Mouse (Mus musculus) MEL (cell line): ENCODE data around the gene Hspa4l. TPM values are rescaled to one million over a fixed set of nuclear protein-coding genes. Genes with fewer than 3 reads are reported as not detected.
A peak's percentile ranks its signal among the peaks of the same experiment; 100 is the strongest.

Source experiments
- DNase-seq: peaks from one replicate; pipeline ENCODE4 v3.0.0; 2011; ENCODE audit warnings: low read depth, low spot score
- H3K27ac ChIP-seq: 2 replicates; pipeline ENCODE4 v1.5.1; 2012; ENCODE audit warnings: low read depth, mild to moderate bottlenecking, control low read depth, low read length, moderate library complexity; ENCODE audit not compliant: control insufficient read depth
- H3K27me3 ChIP-seq, 2 experiments: fragments of 150-350 bp in 1 of 2; sonication (generic) in 1 of 2; 2 replicates each; pipeline ENCODE4 v1.6.1; 2012; ENCODE audit warnings: low read length in 2 of 2, mild to moderate bottlenecking in 2 of 2, improper control_type of control experiment in 1 of 2, moderate library complexity in 1 of 2; ENCODE audit not compliant: insufficient read depth in 2 of 2, control insufficient read depth in 1 of 2
- H3K36me3 ChIP-seq, 2 experiments: 2 replicates each; pipeline ENCODE4 v1.6.1; 2012 to 2014; ENCODE audit warnings: low read length in 2 of 2, improper control_type of control experiment in 1 of 2, inconsistent platforms in 1 of 2, mild to moderate bottlenecking in 1 of 2; ENCODE audit not compliant: insufficient read depth in 2 of 2, control insufficient read depth in 1 of 2
- H3K4me1 ChIP-seq, 2 experiments: fragments of 150-350 bp in 1 of 2; sonication (generic) in 1 of 2; 2 replicates each; pipeline ENCODE4 v1.6.1; 2012; ENCODE audit warnings: low read length in 2 of 2, improper control_type of control experiment in 1 of 2, mild to moderate bottlenecking in 1 of 2; ENCODE audit not compliant: insufficient read depth in 2 of 2, control insufficient read depth in 1 of 2
- H3K4me3 ChIP-seq, 2 experiments: fragments of 150-350 bp in 1 of 2; sonication (generic) in 1 of 2; 2 replicates each; pipeline ENCODE4 v1.5.1; 2012; ENCODE audit warnings: low read depth in 2 of 2, low read length in 2 of 2, mild to moderate bottlenecking in 2 of 2, moderate library complexity in 2 of 2, control low read depth in 1 of 2, improper control_type of control experiment in 1 of 2; ENCODE audit not compliant: control insufficient read depth in 1 of 2, insufficient read depth in 1 of 2
- H3K79me2 ChIP-seq: 2 replicates; pipeline ENCODE4 v1.6.1; 2012; ENCODE audit warnings: mild to moderate bottlenecking, low read length, moderate library complexity; ENCODE audit not compliant: control insufficient read depth, poor library complexity, insufficient read depth
- H3K9ac ChIP-seq: 2 replicates; pipeline ENCODE4 v1.6.1; 2012; ENCODE audit warnings: low read depth, mild to moderate bottlenecking, control low read depth, low read length, moderate library complexity; ENCODE audit not compliant: control insufficient read depth, poor library complexity, severe bottlenecking
- H3K9me3 ChIP-seq: fragments of 150-350 bp; sonication (generic); replicated peaks from 2 replicates; pipeline ENCODE4 v1.6.1; 2012; ENCODE audit warnings: mild to moderate bottlenecking, low read length, improper control_type of control experiment, moderate library complexity; ENCODE audit not compliant: insufficient read depth
- E2F4 ChIP-seq: IDR thresholded peaks from 2 replicates; pipeline ENCODE4 v1.6.1; 2011; ENCODE audit warnings: low read depth, low read length, improper control_type of control experiment, borderline replicate concordance
- ELF1 ChIP-seq: IDR thresholded peaks from 2 replicates; pipeline ENCODE4 v1.6.1; 2014; ENCODE audit warnings: low read depth, mild to moderate bottlenecking, inconsistent platforms, low read length, improper control_type of control experiment, moderate library complexity
- EP300 ChIP-seq, 2 experiments: IDR thresholded peaks; 2 replicates each; pipeline ENCODE4 v1.6.1; 2011; ENCODE audit warnings: improper control_type of control experiment in 2 of 2, low read length in 2 of 2, low read depth in 1 of 2, mild to moderate bottlenecking in 1 of 2
- ETS1 ChIP-seq: IDR thresholded peaks from 2 replicates; pipeline ENCODE4 v1.6.1; 2012; ENCODE audit warnings: low read depth, mild to moderate bottlenecking, inconsistent platforms, low read length, improper control_type of control experiment, moderate library complexity
- GATA1 ChIP-seq: IDR thresholded peaks from 2 replicates; pipeline ENCODE4 v1.6.1; 2011; ENCODE audit warnings: low read depth, low read length, improper control_type of control experiment
- HCFC1 ChIP-seq: IDR thresholded peaks from 2 replicates; pipeline ENCODE4 v1.6.1; 2012; ENCODE audit warnings: low read depth, mild to moderate bottlenecking, inconsistent platforms, low read length, improper control_type of control experiment, moderate library complexity
- KAT2A ChIP-seq: conservative IDR thresholded peaks from 2 replicates; pipeline ENCODE4 v1.6.1; 2012; ENCODE audit warnings: low read depth, low read length, improper control_type of control experiment, inconsistent platforms
- MAZ ChIP-seq: IDR thresholded peaks from 2 replicates; pipeline ENCODE4 v1.6.1; 2012; ENCODE audit warnings: low read depth, mild to moderate bottlenecking, inconsistent platforms, low read length, improper control_type of control experiment
- MXI1 ChIP-seq: IDR thresholded peaks from 2 replicates; pipeline ENCODE4 v1.6.1; 2011; ENCODE audit warnings: mild to moderate bottlenecking, low read depth, low read length, improper control_type of control experiment
- NELFE ChIP-seq: IDR thresholded peaks from 2 replicates; pipeline ENCODE4 v1.6.1; 2011; ENCODE audit warnings: low read depth, low read length, improper control_type of control experiment
- SIN3A ChIP-seq: IDR thresholded peaks from 2 replicates; pipeline ENCODE4 v1.6.1; 2012; ENCODE audit warnings: low read length, improper control_type of control experiment, inconsistent platforms
- SMC3 ChIP-seq: IDR thresholded peaks from 2 replicates; pipeline ENCODE4 v1.6.1; 2011; ENCODE audit warnings: low read depth, low read length, improper control_type of control experiment
- TAL1 ChIP-seq: IDR thresholded peaks from 2 replicates; pipeline ENCODE4 v1.6.1; 2012; ENCODE audit warnings: mild to moderate bottlenecking, inconsistent platforms, low read length, moderate library complexity, mixed read lengths
- TBP ChIP-seq: IDR thresholded peaks from 2 replicates; pipeline ENCODE4 v1.8.0; 2011; ENCODE audit warnings: low read depth, low read length, improper control_type of control experiment
- TCF12 ChIP-seq: IDR thresholded peaks from 2 replicates; pipeline ENCODE4 v1.6.1; 2014; ENCODE audit warnings: low read depth, mild to moderate bottlenecking, inconsistent platforms, low read length, improper control_type of control experiment, moderate library complexity
- polyA plus RNA-seq, 2 experiments: library from polyadenylated mRNA; stranded (reverse) in 1 of 2; unstranded in 1 of 2; fragments of >175 nt in 1 of 2; fragments of >200 nt in 1 of 2; gene quantifications; 2 replicates each; pipeline versions ENCODE4 v1.2.1 to v1.2.4; 2012; ENCODE audit warnings: low replicate concordance in 2 of 2, low read depth in 1 of 2; ENCODE audit not compliant: insufficient read length in 2 of 2, insufficient read depth in 1 of 2, missing spikeins in 1 of 2
- total RNA-seq: library from RNA; depleted of rRNA; stranded (reverse); fragments of 300-350 nt; gene quantifications from 2 replicates; pipeline ENCODE4 v1.2.3, GENCODE M21; 2012; rRNA removed

Hspa4l gene
- total RNA-seq (35.7 and 37.4 TPM in 2 replicates), polyA plus RNA-seq (10 to 100 TPM; 19.2 to 37.2 TPM)

- Histone ChIP-seq H3K27me3 (no peaks in the 10 kb centered on the region), H3K36me3 (peaks cover 0 to 25% of the 10 kb centered on the region in 2 experiments; a peak in 2 of 4 replicates), H3K79me2 (peaks cover 12% of the 10 kb centered on the region), H3K27ac (peak within 1 kb of the TSS; percentile 69), H3K9ac (peak within 1 kb of the TSS; percentile 83), H3K4me3 (peak within 1 kb of the TSS; percentile 88 to 100), H3K4me1 (peaks cover 5 to 26% of the 10 kb centered on the region in 2 experiments), H3K9me3 (no peaks in the 10 kb centered on the region)
- TF ChIP-seq HCFC1 (peak; percentile 33; the same call in 1 of the 2 replicates), TAL1 (no peak)
- DNase-seq: peak; percentile 60
Measured at GRCm38 (mm10) chr3:40744024-40744835, at the start of gene Hspa4l. Gene Hspa4l (plus strand): TSS chr3:40744495.

- H3K4me1 ChIP-seq: peaks cover 15 to 18% of the 10 kb centered on the region in 2 experiments
- no peaks in the 10 kb centered on the region for H3K27me3 ChIP-seq
- H3K4me3 ChIP-seq: no peak overlapping the region
- DNase-seq: peak; percentile 41
- TF ChIP-seq SIN3A (peak; percentile 53), ETS1 (peak; percentile 96), KAT2A (no peak), GATA1 (0 out of 2 replicates have a peak, but pooled peaks have one; percentile 12), SMC3 (no peak), EP300 (IDR thresholded peaks at IDR 0.05; ENCODE audit: low read depth in 1 of 2, low read length in 2 of 2) (0 out of 4 replicates have a peak, but pooled peaks have one; percentile 18 to 21), MXI1 (peak; percentile 34; the same call in 1 of the 2 replicates), TCF12 (0 out of 2 replicates have a peak, but pooled peaks have one; percentile 49), MAZ (no peak), TBP (no peak)
- peak overlapping the region; percentile 60 for H3K27ac ChIP-seq
- peaks cover 0 to 23% of the 10 kb centered on the region in 2 experiments; a peak in 2 of 4 replicates for H3K36me3 ChIP-seq
- no peaks in the 10 kb centered on the region for H3K79me2 ChIP-seq
- no peak overlapping the region for H3K9ac ChIP-seq
- no peaks in the 10 kb centered on the region for H3K9me3 ChIP-seq
Measured at GRCm38 (mm10) chr3:40695162-40695561, 49.1 kb upstream of the Hspa4l start.

- no peak for DNase-seq
- H3K36me3 ChIP-seq: peaks cover 2 to 21% of the 10 kb centered on the region in 2 experiments; a peak in 3 of 4 replicates
- no peak overlapping the region for H3K4me3 ChIP-seq
- H3K9me3 ChIP-seq: no peaks in the 10 kb centered on the region
- no peaks in the 10 kb centered on the region for H3K27me3 ChIP-seq
- H3K9ac ChIP-seq: no peak overlapping the region
- no peak overlapping the region for H3K27ac ChIP-seq
- no peaks in the 10 kb centered on the region for H3K79me2 ChIP-seq
- H3K4me1 ChIP-seq: peaks cover 6 to 17% of the 10 kb centered on the region in 2 experiments
- TF ChIP-seq E2F4 (no peak), NELFE (no peak), GATA1 (no peak), EP300 (IDR thresholded peaks at IDR 0.05; ENCODE audit: low read depth in 1 of 2, low read length in 2 of 2) (no peak), ELF1 (no peak)
Measured at GRCm38 (mm10) chr3:40698834-40699233, 45.5 kb upstream of the Hspa4l start.
